Mouse (Mus musculus): ENCODE results near the gene Map2k2. TPM values are rescaled to one million over a fixed set of nuclear protein-coding genes. Genes with fewer than 3 reads are reported as not detected.
"Not testable (repeated sequence)": the region's sequence is repeated elsewhere in the genome, so short reads cannot be mapped to it uniquely, and the experiment has no call there.

Gene Map2k2
- total RNA-seq, 2 experiments from 2014 or later = 116 to 122 TPM

GRCm38 (mm10) chr10:81168521-81169244, 63.0 kb downstream of the Map2k2 start:
- intact Hi-C loops (cut with DNase I) = no loop called here
- peak; percentile 79 to 87 for DNase-seq (ENCODE audit: low spot score in 2 of 2)

GRCm38 (mm10) chr10:81169411-81169900, 63.7 kb downstream of the Map2k2 start:
- peak in 1 of 2 experiments; percentile 67 for DNase-seq (ENCODE audit: low spot score in 2 of 2)
- intact Hi-C loops (cut with DNase I) = not testable (repeated sequence)

- intact Hi-C loops (cut with DNase I) = no loop called here
These were observed 67.4 kb downstream of the Map2k2 start for GRCm38 (mm10) chr10:81173132-81173531.

GRCm38 (mm10) chr10:81174617-81175344, 69.1 kb downstream of the Map2k2 start:
- intact Hi-C loops (cut with DNase I) = no loop called here

More at GRCm38 (mm10) chr10:81173132-81173531, 67.4 kb downstream of the Map2k2 start:
- DNase-seq (ENCODE audit: low spot score in 2 of 2) = peak; percentile 82 to 89

GRCm38 (mm10) chr10:81175345-81175701, 69.6 kb downstream of the Map2k2 start:
- DNase-seq (ENCODE audit: low spot score in 2 of 2); intact Hi-C loops (cut with DNase I): not testable (repeated sequence)

More at GRCm38 (mm10) chr10:81174617-81175344, 69.1 kb downstream of the Map2k2 start:
- peak; percentile 90 to 94 for DNase-seq (ENCODE audit: low spot score in 2 of 2)

GRCm38 (mm10) chr10:81175936-81176465, 70.3 kb downstream of the Map2k2 start:
- intact Hi-C loops (cut with DNase I) = no loop called here
- no peak for DNase-seq (ENCODE audit: low spot score in 2 of 2)

- intact Hi-C loops (cut with DNase I) = no loop called here
- DNase-seq (ENCODE audit: low spot score in 2 of 2) = peak; percentile 99 to 100
These were observed 71.0 kb downstream of the Map2k2 start, which contains the start of gene Eef2 for GRCm38 (mm10) chr10:81176466-81177271. Gene Eef2 (plus strand): TSS chr10:81176631.

GRCm38 (mm10) chr10:81177491-81177925, 71.8 kb downstream of the Map2k2 start:
- DNase-seq (ENCODE audit: low spot score in 2 of 2) = peak in 1 of 2 experiments; percentile 45
- intact Hi-C loops (cut with DNase I) = no loop called here

- intact Hi-C loops (cut with DNase I) = no loop called here
- no peak for DNase-seq (ENCODE audit: low spot score in 2 of 2)
These were observed 72.4 kb downstream of the Map2k2 start for GRCm38 (mm10) chr10:81177958-81178712.

- no peak for DNase-seq (ENCODE audit: low spot score in 2 of 2)
- intact Hi-C loops (cut with DNase I) = no loop called here
These were observed 73.2 kb downstream of the Map2k2 start for GRCm38 (mm10) chr10:81178927-81179326.

- intact Hi-C loops (cut with DNase I) = no loop called here
- no peak for DNase-seq (ENCODE audit: low spot score in 2 of 2)
These were observed 74.0 kb downstream of the Map2k2 start for GRCm38 (mm10) chr10:81179451-81180342.

- intact Hi-C loops (cut with DNase I) = no loop called here
These were observed 75.2 kb downstream of the Map2k2 start for GRCm38 (mm10) chr10:81180946-81181345.

GRCm38 (mm10) chr10:81181860-81182259, 76.1 kb downstream of the Map2k2 start:
- DNase-seq (ENCODE audit: low spot score in 2 of 2); intact Hi-C loops (cut with DNase I): not testable (repeated sequence)

More at GRCm38 (mm10) chr10:81180946-81181345, 75.2 kb downstream of the Map2k2 start:
- DNase-seq (ENCODE audit: low spot score in 2 of 2) = no peak

- DNase-seq (ENCODE audit: low spot score in 2 of 2) = peak; percentile 99
- intact Hi-C loops (cut with DNase I) = no loop called here
These were observed 76.9 kb downstream of the Map2k2 start, which contains the start of gene Dapk3 for GRCm38 (mm10) chr10:81182336-81183333. Gene Dapk3 (plus strand): TSS chr10:81183005.

Measured in left cerebral cortex, postnatal 14 days (tissue).